ENCODE assay signal across 9 mouse cellular contexts in the genomic region with DNA sequence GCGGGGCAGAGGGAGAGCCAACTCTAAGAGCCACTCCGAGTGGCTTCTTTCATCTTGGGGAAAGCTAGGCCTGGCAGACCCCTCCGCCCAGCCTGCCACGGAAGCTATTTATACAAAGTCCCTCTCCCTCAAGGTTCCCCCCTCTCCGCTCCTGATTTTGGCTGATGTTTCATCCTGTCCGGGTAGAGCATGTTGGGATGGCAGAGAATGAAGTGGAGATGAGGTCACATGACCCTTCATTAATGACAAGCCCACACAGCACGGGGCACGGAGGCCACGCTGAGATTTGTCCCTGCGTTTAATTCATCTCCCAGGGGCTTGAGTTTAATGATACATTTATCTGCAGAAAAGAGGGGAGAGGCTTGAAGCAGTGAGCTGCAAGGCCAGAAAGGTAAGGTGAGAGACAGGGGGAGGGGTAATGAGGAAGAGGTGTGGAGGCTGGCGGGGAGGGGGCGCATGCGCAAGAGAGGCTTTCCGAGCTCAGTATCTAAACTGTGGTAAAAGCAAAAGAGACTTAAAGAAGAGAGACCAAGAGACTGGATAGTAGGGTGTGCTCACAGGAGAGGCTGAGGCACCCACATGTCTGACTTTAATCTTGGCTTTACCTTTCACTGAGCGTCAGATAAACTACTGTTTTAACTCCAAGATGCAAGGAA.
DNase-seq lines count a peak whose midpoint lies in the region; ATAC-seq lines count a peak whose summit lies in the region.
"Had no signal": no experiment of that assay in that cellular context is flagged by ENCODE, and none has a peak within 500 bp of the region (broad histone marks: within the 10 kb centered on the region; RNA-seq: fewer than 3 reads in every experiment).

No protein-coding gene starts in this region.

- intact Hi-C loops in heart, postnatal 36 days (cut with DNase I), result no loop called here

- DNase-seq in heart, postnatal 36 days, result no peak
- peak; percentile 23 for DNase-seq in ZHBTc4 (ENCODE audit: low read depth, low spot score)
- no peak for DNase-seq in hindbrain, embryonic 10.5 days (ENCODE audit: low spot score)
- peak; percentile 64 for DNase-seq in midbrain, embryonic 14.5 days
- DNase-seq in gastrocnemius, adult 8-10 months (ENCODE audit: low spot score in 2 of 2), result no peak
- no peak for DNase-seq in layer of hippocampus, adult 9-10 months (ENCODE audit: low spot score)
- DNase-seq in adrenal gland, postnatal 14 days, result no peak

- H3K4me2 ChIP-seq in heart, embryonic 13.5 days, result peak overlapping the region; percentile 62
- H3K4me2 ChIP-seq in midbrain, embryonic 14.5 days (ENCODE audit: low read length), result no peak overlapping the region

- 0 out of 2 replicates have a peak overlapping the region, but pooled peaks have one; percentile 21 for H3K9ac ChIP-seq in heart, embryonic 13.5 days
- H3K9ac ChIP-seq in midbrain, embryonic 14.5 days (replicated peaks; ENCODE audit: low read length), result no peak overlapping the region

- H3K36me3 ChIP-seq in heart, embryonic 13.5 days, result no peaks in the 10 kb centered on the region
- no peaks in the 10 kb centered on the region for H3K36me3 ChIP-seq in hindbrain, embryonic 10.5 days
- H3K36me3 ChIP-seq in midbrain, embryonic 14.5 days (ENCODE audit: control insufficient read depth, insufficient read depth, low read length), result no peaks in the 10 kb centered on the region

- no peaks in the 10 kb centered on the region for H3K9me3 ChIP-seq in heart, embryonic 13.5 days
- no peaks in the 10 kb centered on the region for H3K9me3 ChIP-seq in hindbrain, embryonic 10.5 days
- no peaks in the 10 kb centered on the region for H3K9me3 ChIP-seq in midbrain, embryonic 14.5 days (ENCODE audit: control insufficient read depth, low read length)

- peaks cover 8% of the 10 kb centered on the region; the same call in 1 of the 2 replicates for H3K4me1 ChIP-seq in heart, embryonic 13.5 days
- peaks cover 28% of the 10 kb centered on the region for H3K4me1 ChIP-seq in hindbrain, embryonic 10.5 days (replicated peaks)
- H3K4me1 ChIP-seq in midbrain, embryonic 14.5 days (ENCODE audit: control insufficient read depth, insufficient read depth, low read length), result peaks cover 29% of the 10 kb centered on the region

- 22% methylated on average over 15 of the region's 15 CpGs for WGBS in heart, embryonic 13.5 days
- WGBS in hindbrain, embryonic 10.5 days, result 38% methylated on average over 15 of the region's 15 CpGs
- WGBS in midbrain, embryonic 14.5 days, result 36% methylated on average over 15 of the region's 15 CpGs

- H3K27me3 ChIP-seq in heart, embryonic 13.5 days (replicated peaks), result no peaks in the 10 kb centered on the region
- H3K27me3 ChIP-seq in hindbrain, embryonic 10.5 days (ENCODE audit: insufficient read depth, poor library complexity, severe bottlenecking), result peaks cover 10% of the 10 kb centered on the region; the same call in 1 of the 2 replicates
- H3K27me3 ChIP-seq in midbrain, embryonic 14.5 days (ENCODE audit: control insufficient read depth, insufficient read depth, low read length), result no peaks in the 10 kb centered on the region

- peak overlapping the region; percentile 40 for H3K4me3 ChIP-seq in heart, embryonic 13.5 days
- H3K4me3 ChIP-seq in hindbrain, embryonic 10.5 days, result peak overlapping the region; percentile 27; the same call in 1 of the 2 replicates
- H3K4me3 ChIP-seq in midbrain, embryonic 14.5 days (replicated peaks; ENCODE audit: low read depth, low read length), result no peak overlapping the region

- H3K27ac ChIP-seq in heart, embryonic 13.5 days (replicated peaks), result no peak overlapping the region
- peak overlapping the region; percentile 1; the same call in 1 of the 2 replicates for H3K27ac ChIP-seq in hindbrain, embryonic 10.5 days
- H3K27ac ChIP-seq in midbrain, embryonic 14.5 days (replicated peaks; ENCODE audit: low read depth, low read length), result no peak overlapping the region; the same call in 1 of the 2 replicates

- no peak for ATAC-seq in heart, embryonic 13.5 days (ENCODE audit: extremely low read depth, insufficient number of reproducible peaks, low FRiP score, low TSS enrichment)
- ATAC-seq in midbrain, embryonic 14.5 days (ENCODE audit: low FRiP score, low TSS enrichment), result peak; percentile 22; the same call in 1 of the 2 replicates
- ATAC-seq: activated CD4-positive, CD25-positive, alpha-beta regulatory T cell, adult 4 months had no signal

Comparison
In these comparisons a context has a peak if more than half of its experiments do, and no peak if none do; other contexts are left out.
1. DNase-seq: peak in ZHBTc4 (single experiment) and midbrain, embryonic 14.5 days (single experiment); none in heart, postnatal 36 days (0 of 2), hindbrain, embryonic 10.5 days (single experiment), gastrocnemius, adult 8-10 months (0 of 2), layer of hippocampus, adult 9-10 months (single experiment) and adrenal gland, postnatal 14 days (single experiment).